Mouse (Mus musculus): ENCODE measurements around the gene Optn. TPM values are rescaled to one million over a fixed set of nuclear protein-coding genes. Genes with fewer than 3 reads are reported as not detected.

Optn gene
- polyA plus RNA-seq, 1 experiment from 2014 or later, result 7.6 TPM

DNA sequence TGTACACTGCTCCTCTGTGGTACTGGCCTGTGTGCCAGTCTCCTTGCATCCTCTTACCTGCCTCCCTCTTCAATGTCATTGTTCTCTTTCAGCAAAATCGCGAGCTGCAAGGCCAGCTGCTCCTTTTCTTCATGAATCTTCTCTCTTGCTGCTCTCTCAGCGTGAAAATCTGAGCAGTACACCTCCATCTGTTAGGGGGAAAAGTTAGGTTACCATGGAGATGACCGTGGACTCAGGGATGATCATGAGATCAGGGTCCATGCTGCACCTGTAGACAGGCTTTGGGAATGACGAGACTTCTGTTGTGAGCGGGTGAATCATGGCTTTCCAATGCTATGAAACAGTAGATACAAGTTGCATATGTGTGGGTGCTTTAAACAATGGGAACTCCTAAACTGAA, 36.8 kb downstream of the Optn start:
- Histone ChIP-seq H3K36me3 (ENCODE audit: control insufficient read depth, insufficient read depth, low read length) (no peaks in the 10 kb centered on the region), H3K9ac (ENCODE audit: low read depth, low read length) (no peak overlapping the region), H3K27ac (ENCODE audit: low read depth, low read length) (no peak overlapping the region), H3K9me3 (ENCODE audit: control insufficient read depth, low read length) (no peaks in the 10 kb centered on the region), H3K4me2 (replicated peaks; ENCODE audit: low read depth, low read length) (no peak overlapping the region), H3K4me1 (ENCODE audit: control insufficient read depth, insufficient read depth, low read length) (no peaks in the 10 kb centered on the region), H3K4me3 (ENCODE audit: low read length) (no peak overlapping the region), H3K27me3 (ENCODE audit: control insufficient read depth, insufficient read depth, low read length) (no peaks in the 10 kb centered on the region)
- no peak for ATAC-seq (ENCODE audit: low FRiP score, low TSS enrichment)
- WGBS, result 77% methylated on average over 6 of the region's 6 CpGs

DNA sequence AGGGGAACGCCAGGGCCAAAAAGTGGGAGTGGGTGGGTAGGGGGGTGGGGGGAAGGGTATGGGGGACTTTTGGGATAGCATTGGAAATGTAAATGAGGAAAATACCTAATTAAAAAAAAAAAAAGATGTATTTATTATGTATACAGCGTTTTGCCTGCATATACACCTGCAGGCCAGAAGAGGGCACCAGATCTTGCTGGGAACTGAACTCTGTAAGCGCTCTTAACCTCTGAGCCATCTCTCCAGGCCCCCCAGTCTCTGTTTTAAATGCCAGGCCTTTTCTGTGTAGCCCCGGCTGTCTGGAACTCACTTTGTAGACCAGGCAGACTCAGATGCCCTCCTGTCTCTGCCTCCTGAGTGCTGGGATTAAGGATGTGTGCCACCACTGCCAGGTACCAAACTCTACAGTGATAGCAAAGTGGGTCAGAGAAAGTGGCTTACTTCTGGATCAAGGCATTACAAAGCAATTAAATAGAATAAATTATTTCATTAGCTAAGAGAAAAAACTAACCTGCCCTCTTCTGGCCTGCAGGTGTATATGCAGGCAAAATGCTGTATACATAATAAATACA, 38.6 kb downstream of the Optn start:
- no peak overlapping the region for H3K27ac ChIP-seq (ENCODE audit: low read depth, low read length)
- H3K4me1 ChIP-seq (ENCODE audit: control insufficient read depth, insufficient read depth, low read length), result no peaks in the 10 kb centered on the region
- H3K4me3 ChIP-seq (ENCODE audit: low read length), result no peak overlapping the region
- no peaks in the 10 kb centered on the region for H3K9me3 ChIP-seq (ENCODE audit: control insufficient read depth, low read length)
- no peaks in the 10 kb centered on the region for H3K27me3 ChIP-seq (ENCODE audit: control insufficient read depth, insufficient read depth, low read length)
- H3K4me2 ChIP-seq (replicated peaks; ENCODE audit: low read depth, low read length), result no peak overlapping the region
- H3K36me3 ChIP-seq (ENCODE audit: control insufficient read depth, insufficient read depth, low read length), result no peaks in the 10 kb centered on the region
- ATAC-seq (ENCODE audit: low FRiP score, low TSS enrichment), result no peak
- 45% methylated on average over 3 of the region's 4 CpGs for WGBS
- no peak overlapping the region for H3K9ac ChIP-seq (ENCODE audit: low read depth, low read length)

DNA sequence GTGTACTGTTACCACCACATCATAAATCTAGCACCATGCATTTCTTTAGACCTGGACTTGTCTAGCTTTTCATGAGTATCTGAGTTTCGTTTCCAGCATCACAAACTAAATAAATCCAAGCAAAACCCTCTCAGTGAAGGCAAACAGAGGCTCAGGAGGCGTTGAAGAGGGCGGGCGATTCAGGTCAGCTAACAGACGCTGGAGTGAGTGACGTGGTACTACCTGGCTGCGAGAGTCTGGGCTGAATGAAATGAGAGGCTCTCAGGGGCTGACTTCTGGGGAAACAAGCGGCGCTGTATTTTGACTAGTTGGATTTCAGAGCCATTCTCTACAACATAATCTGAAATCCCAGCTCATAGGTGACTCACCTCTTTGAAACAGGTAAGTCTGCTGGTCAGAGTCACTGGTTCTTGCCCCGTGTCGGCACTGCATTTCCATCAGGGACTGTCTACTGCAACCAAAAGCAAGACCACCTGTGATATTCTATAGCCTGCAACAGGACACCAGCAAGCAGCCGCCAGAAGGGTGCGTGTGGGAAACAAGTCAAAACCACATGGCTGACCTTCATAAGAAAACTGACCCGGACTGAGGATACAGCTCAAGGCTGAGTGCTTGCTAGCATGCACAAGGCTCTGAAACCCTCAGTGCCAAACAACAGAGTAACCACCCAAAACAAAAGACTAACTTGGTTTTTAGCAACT, 40.0 kb downstream of the Optn start:
- Histone ChIP-seq H3K27ac (ENCODE audit: low read depth, low read length) (no peak overlapping the region), H3K9me3 (ENCODE audit: control insufficient read depth, low read length) (no peaks in the 10 kb centered on the region), H3K4me1 (ENCODE audit: control insufficient read depth, insufficient read depth, low read length) (no peaks in the 10 kb centered on the region), H3K9ac (ENCODE audit: low read depth, low read length) (no peak overlapping the region), H3K36me3 (ENCODE audit: control insufficient read depth, insufficient read depth, low read length) (no peaks in the 10 kb centered on the region), H3K27me3 (ENCODE audit: control insufficient read depth, insufficient read depth, low read length) (no peaks in the 10 kb centered on the region), H3K4me3 (ENCODE audit: low read length) (no peak overlapping the region), H3K4me2 (replicated peaks; ENCODE audit: low read depth, low read length) (no peak overlapping the region)
- WGBS, result 76% methylated on average over 14 of the region's 14 CpGs
- no peak for ATAC-seq (ENCODE audit: low FRiP score, low TSS enrichment)

DNA sequence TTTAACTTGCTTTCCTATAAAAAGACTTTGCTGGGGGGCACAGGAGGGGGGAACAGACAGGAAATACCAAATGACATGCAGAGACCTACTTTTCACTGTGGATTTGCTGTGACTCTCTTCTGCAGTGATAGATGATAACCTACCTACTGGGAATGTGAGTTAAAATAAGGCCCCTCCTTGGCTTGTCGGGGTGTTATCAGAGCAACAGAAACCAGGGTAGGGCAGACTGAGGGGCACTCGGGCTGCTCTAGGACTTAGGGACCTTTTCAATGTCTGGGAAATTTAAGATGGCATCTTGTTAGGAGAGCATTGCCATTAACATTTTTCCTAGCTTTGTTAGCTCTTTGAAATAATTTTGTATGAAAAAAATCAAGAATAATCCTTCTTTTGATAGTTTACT, 40.6 kb downstream of the Optn start:
- Histone ChIP-seq H3K36me3 (ENCODE audit: control insufficient read depth, insufficient read depth, low read length) (no peaks in the 10 kb centered on the region), H3K9ac (ENCODE audit: low read depth, low read length) (no peak overlapping the region), H3K27ac (ENCODE audit: low read depth, low read length) (no peak overlapping the region), H3K9me3 (ENCODE audit: control insufficient read depth, low read length) (no peaks in the 10 kb centered on the region), H3K27me3 (ENCODE audit: control insufficient read depth, insufficient read depth, low read length) (no peaks in the 10 kb centered on the region), H3K4me1 (ENCODE audit: control insufficient read depth, insufficient read depth, low read length) (no peaks in the 10 kb centered on the region), H3K4me2 (replicated peaks; ENCODE audit: low read depth, low read length) (no peak overlapping the region), H3K4me3 (ENCODE audit: low read length) (no peak overlapping the region)
- ATAC-seq (ENCODE audit: low FRiP score, low TSS enrichment), result no peak
- WGBS, result 76% methylated on average over 2 of the region's 2 CpGs

DNA sequence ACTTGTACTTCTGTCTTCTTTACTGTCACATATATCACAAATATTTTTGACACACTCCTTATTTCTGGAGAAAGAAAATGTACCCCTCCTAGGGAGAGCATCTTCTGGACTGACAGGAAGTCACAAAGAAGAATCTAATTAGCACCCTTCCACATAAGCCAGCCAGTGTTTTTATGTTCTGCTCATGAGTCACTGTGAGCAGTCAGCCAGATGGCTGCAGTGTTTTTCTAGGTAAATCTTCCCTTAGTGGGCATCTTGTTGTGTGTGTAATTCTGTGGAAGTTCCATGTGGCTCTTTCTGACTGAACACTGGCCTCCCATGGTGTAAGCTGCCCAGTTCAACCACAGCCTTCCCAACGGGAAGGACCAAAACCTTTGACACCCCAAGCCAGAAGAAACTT, 44.1 kb downstream of the Optn start:
- Histone ChIP-seq H3K9ac (ENCODE audit: low read depth, low read length) (no peak overlapping the region), H3K9me3 (ENCODE audit: control insufficient read depth, low read length) (no peaks in the 10 kb centered on the region), H3K4me1 (ENCODE audit: control insufficient read depth, insufficient read depth, low read length) (no peaks in the 10 kb centered on the region), H3K36me3 (ENCODE audit: control insufficient read depth, insufficient read depth, low read length) (no peaks in the 10 kb centered on the region), H3K27me3 (ENCODE audit: control insufficient read depth, insufficient read depth, low read length) (no peaks in the 10 kb centered on the region), H3K4me2 (replicated peaks; ENCODE audit: low read depth, low read length) (no peak overlapping the region), H3K27ac (ENCODE audit: low read depth, low read length) (no peak overlapping the region), H3K4me3 (ENCODE audit: low read length) (no peak overlapping the region)
- 68% methylated on average over 1 of the region's 1 CpGs for WGBS
- ATAC-seq (ENCODE audit: low FRiP score, low TSS enrichment), result no peak

GRCm38 (mm10) chr2:5016922-5017321, 46.9 kb downstream of the Optn start:
- Histone ChIP-seq H3K4me1 (ENCODE audit: control insufficient read depth, insufficient read depth, low read length) (peaks cover under 1% of the 10 kb centered on the region; the same call in 1 of the 2 replicates), H3K27ac (ENCODE audit: low read depth, low read length) (no peak overlapping the region), H3K36me3 (ENCODE audit: control insufficient read depth, insufficient read depth, low read length) (no peaks in the 10 kb centered on the region), H3K9ac (ENCODE audit: low read depth, low read length) (no peak overlapping the region), H3K4me3 (ENCODE audit: low read length) (no peak overlapping the region), H3K4me2 (replicated peaks; ENCODE audit: low read depth, low read length) (no peak overlapping the region), H3K27me3 (ENCODE audit: control insufficient read depth, insufficient read depth, low read length) (no peaks in the 10 kb centered on the region), H3K9me3 (ENCODE audit: control insufficient read depth, low read length) (no peaks in the 10 kb centered on the region)
- ATAC-seq (ENCODE audit: low FRiP score, low TSS enrichment), result no peak
- WGBS, result 96% methylated on average over 7 of the region's 7 CpGs

- Histone ChIP-seq H3K4me2 (replicated peaks; ENCODE audit: low read depth, low read length) (no peak overlapping the region), H3K9me3 (ENCODE audit: control insufficient read depth, low read length) (no peaks in the 10 kb centered on the region), H3K4me1 (ENCODE audit: control insufficient read depth, insufficient read depth, low read length) (peaks cover 5% of the 10 kb centered on the region; the same call in 1 of the 2 replicates), H3K36me3 (ENCODE audit: control insufficient read depth, insufficient read depth, low read length) (no peaks in the 10 kb centered on the region), H3K9ac (ENCODE audit: low read depth, low read length) (no peak overlapping the region), H3K27me3 (ENCODE audit: control insufficient read depth, insufficient read depth, low read length) (no peaks in the 10 kb centered on the region), H3K27ac (ENCODE audit: low read depth, low read length) (no peak overlapping the region), H3K4me3 (ENCODE audit: low read length) (no peak overlapping the region)
- ATAC-seq (ENCODE audit: low FRiP score, low TSS enrichment), result no peak
- WGBS, result 88% methylated on average over 6 of the region's 6 CpGs
Observed at GRCm38 (mm10) chr2:5015527-5015926, 48.3 kb downstream of the Optn start.

DNA sequence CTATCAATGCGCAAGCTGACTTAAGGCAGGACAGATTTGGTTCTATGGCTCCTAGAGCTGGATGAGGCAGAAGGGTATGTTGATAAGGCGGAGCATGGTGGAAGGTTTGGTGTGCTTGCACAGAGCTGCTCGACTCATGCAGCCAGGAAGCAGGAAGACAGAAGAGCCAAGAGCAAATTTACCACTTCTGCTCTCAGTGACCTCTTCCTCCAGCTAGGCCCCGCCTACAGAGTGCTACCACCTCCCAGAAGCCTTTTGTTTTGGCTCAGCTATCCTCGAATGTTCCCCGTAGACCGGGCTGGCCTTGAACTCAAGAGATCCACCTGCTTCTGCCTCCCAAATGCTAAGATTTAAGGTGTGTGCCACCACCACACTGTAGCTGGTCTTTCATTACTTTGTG, 49.2 kb downstream of the Optn start:
- ATAC-seq (ENCODE audit: low FRiP score, low TSS enrichment), result no peak
- Histone ChIP-seq H3K27me3 (ENCODE audit: control insufficient read depth, insufficient read depth, low read length) (no peaks in the 10 kb centered on the region), H3K4me3 (ENCODE audit: low read length) (no peak overlapping the region), H3K36me3 (ENCODE audit: control insufficient read depth, insufficient read depth, low read length) (no peaks in the 10 kb centered on the region), H3K4me1 (ENCODE audit: control insufficient read depth, insufficient read depth, low read length) (peaks cover 5% of the 10 kb centered on the region; the same call in 1 of the 2 replicates), H3K27ac (ENCODE audit: low read depth, low read length) (no peak overlapping the region), H3K9ac (ENCODE audit: low read depth, low read length) (no peak overlapping the region), H3K4me2 (replicated peaks; ENCODE audit: low read depth, low read length) (no peak overlapping the region), H3K9me3 (ENCODE audit: control insufficient read depth, low read length) (no peaks in the 10 kb centered on the region)
- 81% methylated on average over 7 of the region's 7 CpGs for WGBS

GRCm38 (mm10) chr2:5012491-5013324, 51.1 kb downstream of the Optn start, which contains the start of gene Mcm10:
Mcm10 (minus strand) TSS chr2:5012791.
- Histone ChIP-seq H3K4me1 (ENCODE audit: control insufficient read depth, insufficient read depth, low read length) (peaks cover 5% of the 10 kb centered on the region; the same call in 1 of the 2 replicates), H3K4me3 (ENCODE audit: low read length) (peak within 1 kb of the TSS; percentile 55), H3K36me3 (ENCODE audit: control insufficient read depth, insufficient read depth, low read length) (peaks cover 14% of the 10 kb centered on the region), H3K27me3 (ENCODE audit: control insufficient read depth, insufficient read depth, low read length) (no peaks in the 10 kb centered on the region), H3K4me2 (replicated peaks; ENCODE audit: low read depth, low read length) (peak within 1 kb of the TSS; percentile 43), H3K9ac (ENCODE audit: low read depth, low read length) (peak within 1 kb of the TSS; percentile 58), H3K9me3 (ENCODE audit: control insufficient read depth, low read length) (no peaks in the 10 kb centered on the region), H3K27ac (ENCODE audit: low read depth, low read length) (no peak within 1 kb of the TSS)
- WGBS, result 4% methylated on average over 32 of the region's 32 CpGs
- ATAC-seq (ENCODE audit: low FRiP score, low TSS enrichment), result peak; percentile 100

All from kidney, embryonic 14.5 days (tissue).